Mouse (Mus musculus) kidney, postnatal 10 days (tissue): ENCODE measurements at regions not wholly inside any gene's neighbourhood (a gene's known extent, or its start where the extent isn't known, plus 50 kb on each side); places are given as distances from the start of the nearest gene placed in this dataset.

Experiments
- DNase-seq: peaks from one replicate; pipeline ENCODE4 v3.0.0; 2021; ENCODE audit warnings: mixed read lengths

DNA sequence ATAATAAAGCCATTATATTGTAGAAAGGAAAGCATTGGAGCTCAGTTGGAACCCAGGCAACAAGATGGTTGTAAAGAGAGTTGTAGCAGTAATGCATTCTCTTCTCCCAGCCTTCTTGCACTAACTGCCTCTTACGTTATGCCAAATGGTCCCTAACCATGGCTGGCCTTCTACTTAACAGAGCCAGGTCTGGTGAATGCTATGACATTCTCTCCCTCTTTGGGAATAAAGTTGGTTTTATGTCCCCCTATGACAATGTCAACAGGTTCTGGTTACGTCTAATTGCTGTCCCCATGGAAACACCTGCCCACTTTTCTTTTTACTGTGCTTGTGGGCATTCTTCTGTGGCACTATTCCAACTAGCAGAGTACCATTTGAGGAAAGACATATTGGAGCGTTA is 126.4 kb upstream of the Npvf start:
- DNase-seq: no peak

GRCm38 (mm10) chr6:50781271-50781670 is 127.0 kb upstream of the Npvf start:
- DNase-seq: no peak

- DNase-seq: no peak
Measured at GRCm38 (mm10) chr6:50782221-50782620, 128.0 kb upstream of the Npvf start.

DNA sequence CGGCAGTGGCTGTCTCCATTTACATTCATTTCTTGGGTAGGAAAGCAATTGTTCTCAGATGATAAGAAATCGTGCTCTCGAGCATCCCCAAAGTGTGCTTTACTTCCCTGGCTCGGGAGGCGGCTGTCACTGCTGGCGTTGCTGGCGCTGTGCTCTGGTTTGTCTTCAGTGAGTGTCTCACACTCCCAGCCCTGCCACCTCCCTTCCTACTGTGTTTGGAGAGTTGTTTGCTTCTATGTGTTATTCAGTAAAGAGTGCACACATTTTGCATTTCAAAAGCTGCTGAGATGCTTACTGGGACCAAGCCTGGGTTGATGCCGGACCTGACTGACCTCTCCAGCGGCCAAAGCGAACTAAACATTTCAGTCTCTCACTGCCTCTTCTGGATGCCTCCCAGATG is 129.3 kb upstream of the Npvf start:
- DNase-seq: no peak

- DNase-seq: no peak
Measured at GRCm38 (mm10) chr6:50784381-50784780, 130.1 kb upstream of the Npvf start.

GRCm38 (mm10) chr6:50787666-50788065 is 133.4 kb upstream of the Npvf start:
- no peak for DNase-seq

DNA sequence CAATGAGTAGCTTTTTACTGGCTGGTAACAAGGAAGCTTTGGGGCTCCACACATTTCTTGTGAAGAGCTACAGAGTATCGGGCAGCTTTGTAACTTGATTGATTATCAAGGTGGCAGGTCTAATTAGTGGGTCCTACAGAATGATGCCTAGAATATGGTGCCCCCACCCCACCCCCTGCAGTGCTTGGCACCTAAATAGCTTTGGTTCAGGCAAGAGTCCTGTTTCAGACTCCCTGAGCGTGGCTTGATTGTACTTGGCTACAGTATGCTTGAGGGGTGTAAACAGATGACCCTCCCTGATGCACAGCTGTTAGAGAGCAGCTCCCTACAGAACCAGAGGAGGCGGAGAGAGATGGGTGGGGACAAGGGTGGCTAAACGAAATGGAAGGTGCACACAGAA is 145.7 kb upstream of the Npvf start:
- no peak for DNase-seq

DNA sequence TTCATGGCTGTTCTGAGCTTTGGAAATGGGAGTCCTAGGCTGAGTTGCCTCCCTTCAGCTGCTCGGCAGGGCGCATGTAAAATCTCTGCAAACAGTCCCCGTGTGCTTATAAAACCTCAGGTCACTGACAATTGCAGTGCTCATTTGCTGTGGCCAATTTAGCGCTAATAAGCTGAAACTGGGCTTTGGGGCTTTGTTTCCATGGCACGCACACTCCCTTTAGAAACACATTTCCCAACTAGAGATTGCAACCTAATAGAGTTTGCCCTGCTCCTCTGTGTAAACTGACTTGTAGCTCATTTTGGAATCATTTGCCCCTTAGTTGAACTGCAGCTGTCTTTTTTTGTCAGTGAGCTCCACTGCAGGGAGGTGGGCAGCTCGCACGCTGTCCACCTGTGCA is 148.7 kb upstream of the Npvf start:
- no peak for DNase-seq

DNA sequence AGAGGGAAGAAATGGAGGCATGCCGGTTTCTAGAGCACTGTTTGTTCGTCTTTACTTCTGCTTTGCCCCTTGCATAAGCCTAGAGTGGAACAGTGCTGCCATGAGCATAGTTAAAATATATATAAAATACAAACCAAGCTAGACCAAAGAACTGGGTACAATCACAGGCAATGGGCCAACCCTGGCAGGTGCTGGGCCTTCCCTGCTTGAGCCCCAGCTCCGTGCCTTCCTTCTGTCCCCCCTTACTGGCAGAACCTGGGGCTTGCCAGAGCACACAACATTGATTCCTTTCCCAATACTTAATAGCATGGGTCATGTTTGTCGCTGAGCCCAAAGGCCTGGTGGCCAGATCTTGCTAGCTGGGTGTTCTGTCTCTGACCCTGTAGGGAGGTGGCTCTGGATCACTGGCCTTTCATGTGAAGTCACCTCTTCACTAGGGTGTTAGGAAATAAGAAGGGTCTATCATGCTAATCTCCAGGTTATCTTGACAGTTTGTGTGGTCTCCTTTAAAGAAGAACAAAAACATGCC is 150.3 kb upstream of the Npvf start:
- DNase-seq: no peak

DNA sequence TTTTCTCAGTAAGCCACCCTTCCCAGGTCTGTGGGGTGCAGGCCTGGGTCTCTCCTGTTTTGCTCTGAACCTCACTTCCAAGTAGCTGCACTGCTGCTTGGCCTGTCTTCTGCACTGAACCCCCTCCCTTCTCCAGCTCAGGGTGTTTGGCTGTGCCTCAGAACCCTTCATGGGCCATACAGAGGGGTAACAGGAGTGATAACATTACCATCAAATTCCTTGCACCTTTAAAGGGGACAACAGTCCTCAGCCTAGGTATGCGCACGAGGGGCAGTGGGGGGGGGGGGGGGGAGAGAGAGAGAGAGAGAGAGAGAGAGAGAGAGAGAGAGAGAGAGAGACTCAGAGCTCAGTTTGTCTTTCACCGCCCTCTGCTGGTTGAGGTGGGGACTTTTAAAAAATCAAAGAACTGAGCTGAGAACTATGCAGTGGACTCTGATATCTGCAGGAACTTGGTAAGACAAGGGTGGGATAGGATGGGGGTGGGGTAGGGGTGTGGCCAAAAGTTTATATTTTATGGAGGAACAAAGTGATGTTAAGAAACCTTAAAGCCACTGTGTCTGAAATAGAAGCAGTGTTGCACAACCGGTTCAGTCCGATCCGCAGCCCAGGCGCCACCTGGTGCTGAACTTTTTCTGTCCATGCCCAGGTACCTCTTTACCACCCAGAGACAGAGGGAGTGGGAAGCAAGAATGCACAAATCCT is 152.3 kb upstream of the Npvf start:
- peak; percentile 73 for DNase-seq

DNA sequence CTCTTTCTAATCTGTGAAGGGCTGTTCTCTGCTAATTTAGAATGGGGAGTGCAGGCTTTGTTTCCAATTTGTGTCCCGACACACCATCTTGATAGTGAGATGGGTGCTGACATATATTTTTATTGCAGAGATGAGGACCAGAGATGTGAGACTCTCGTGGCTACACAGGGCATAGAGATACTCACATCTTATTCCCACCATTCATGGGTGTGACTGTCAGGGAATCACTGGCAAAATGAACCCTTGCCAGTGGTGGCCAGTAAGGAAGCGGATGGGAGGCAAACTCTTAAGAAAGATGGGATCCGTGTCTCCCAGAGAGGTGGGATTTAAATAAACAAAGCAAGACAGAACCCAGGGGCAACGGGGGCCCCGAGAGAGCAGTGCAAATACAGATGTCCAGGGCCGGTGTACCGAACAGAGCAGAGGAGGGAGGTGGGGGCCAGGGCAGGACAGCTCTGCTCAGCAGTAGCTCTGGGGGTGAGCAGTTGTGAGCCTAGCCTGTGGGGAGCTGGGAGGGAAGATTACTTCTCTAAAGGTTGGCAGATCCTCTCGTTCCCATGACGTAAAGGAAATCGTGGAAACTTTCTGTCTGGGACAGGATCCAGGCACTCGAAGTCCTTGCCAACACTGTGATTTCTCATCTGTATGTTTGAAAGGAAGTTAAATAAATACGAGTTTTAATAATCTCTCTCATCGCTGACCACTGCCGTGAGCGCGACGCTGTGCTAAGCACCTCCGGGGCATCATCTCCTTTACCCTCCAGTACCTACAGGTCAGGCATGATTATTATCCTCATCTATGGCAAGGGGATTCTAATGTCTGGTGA is 153.2 kb upstream of the Npvf start:
- DNase-seq: peak; percentile 77

- DNase-seq: peak; percentile 91
Measured at GRCm38 (mm10) chr6:50808126-50808525, 153.9 kb upstream of the Npvf start.

- DNase-seq: peak; percentile 65
Measured at GRCm38 (mm10) chr6:50808811-50809668, 154.8 kb upstream of the Npvf start.

DNA sequence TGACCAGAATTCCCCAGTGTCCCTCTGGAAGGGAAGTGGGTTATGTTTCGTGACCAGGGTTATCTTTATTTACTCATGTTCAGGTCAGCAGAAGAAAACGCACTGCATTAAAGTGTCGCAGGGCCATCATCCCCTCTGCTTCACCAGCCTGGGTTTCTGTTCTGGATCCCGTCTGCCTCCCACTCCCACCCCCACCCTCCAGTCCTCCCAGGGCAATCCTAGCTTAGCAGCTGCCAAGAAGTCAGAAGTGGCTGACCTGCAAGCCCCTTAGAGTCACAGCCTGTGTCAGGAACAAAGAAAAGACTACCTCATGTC is 155.4 kb upstream of the Npvf start:
- no peak for DNase-seq

DNA sequence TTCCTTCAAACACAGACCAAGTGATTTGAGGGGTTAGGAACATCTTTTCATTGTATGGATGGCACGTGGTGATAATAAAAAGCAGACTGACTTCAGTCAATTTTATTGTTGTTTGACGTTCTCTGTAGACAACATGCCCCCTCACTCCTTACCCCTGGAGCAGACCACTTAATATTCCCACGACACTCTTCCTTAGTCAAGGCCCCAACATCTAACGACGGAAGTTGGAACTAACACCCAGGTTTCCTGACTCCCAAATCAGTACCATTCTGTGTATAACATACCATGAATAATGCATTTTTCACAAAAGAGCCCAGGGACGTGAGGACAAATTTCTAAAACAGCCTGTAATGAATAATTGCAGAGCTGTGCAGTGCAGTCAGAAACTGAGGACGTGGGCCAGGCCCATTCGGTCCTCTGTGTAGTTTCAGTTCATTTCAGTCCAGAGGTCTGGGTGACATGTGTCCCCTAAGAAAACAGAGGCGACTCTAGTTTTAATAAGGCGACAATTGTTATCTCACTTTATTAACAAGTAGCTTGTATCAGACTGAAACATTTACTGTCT is 160.8 kb upstream of the Npvf start:
- DNase-seq: no peak

GRCm38 (mm10) chr6:50815579-50815978 is 161.3 kb upstream of the Npvf start:
- DNase-seq: no peak

DNA sequence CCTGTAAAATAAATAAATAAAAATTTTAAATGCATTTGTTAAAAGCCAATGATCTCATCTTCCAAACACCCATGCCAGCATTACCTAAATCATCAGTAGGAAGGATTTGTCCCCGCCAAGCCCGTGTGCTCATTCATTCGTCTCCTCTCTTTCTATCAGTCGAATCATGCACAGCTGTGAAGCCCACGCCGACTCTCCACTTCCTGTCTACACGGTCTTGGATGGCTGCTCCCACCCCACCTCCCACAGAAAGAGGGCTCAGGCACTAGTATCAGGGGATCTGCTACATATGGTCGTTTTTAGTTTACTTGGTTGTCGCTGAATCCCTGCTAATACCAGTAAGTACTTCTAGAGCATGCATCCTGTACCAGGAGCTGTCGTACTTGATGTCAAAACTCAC is 163.2 kb upstream of the Npvf start:
- DNase-seq: no peak

- DNase-seq: no peak
Measured at GRCm38 (mm10) chr6:50818433-50818832, 164.2 kb upstream of the Npvf start.

DNA sequence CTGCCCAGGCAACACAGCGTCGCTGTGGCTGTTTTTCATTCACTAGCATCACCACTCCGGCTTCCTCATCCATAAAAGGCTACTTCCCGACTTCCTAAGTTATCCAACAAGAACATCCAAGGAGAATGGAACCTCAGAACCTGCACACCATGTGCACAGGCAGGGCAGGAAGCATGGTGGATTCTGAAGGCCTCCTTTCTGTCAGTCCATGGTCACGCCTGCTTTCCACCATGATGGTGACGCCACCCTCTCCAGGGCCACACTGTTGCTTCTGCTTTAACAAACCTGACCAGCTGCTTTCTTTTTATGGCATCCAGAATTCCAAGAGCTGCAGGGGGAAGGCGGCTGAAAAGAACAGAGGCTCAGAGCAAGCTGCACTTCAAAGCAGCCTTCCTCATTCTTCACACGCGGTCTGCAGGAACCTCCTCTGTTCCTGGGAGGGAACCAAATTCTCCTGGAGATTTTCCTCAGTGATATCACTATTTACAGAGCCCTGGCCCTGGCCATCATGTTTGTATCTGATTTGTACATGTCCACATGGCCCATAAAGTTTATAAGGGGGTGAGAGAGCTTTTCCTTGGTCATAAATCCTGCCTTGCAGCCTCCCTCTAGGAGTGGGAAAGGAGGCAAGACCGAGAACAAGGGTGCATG is 164.8 kb upstream of the Npvf start:
- DNase-seq: peak; percentile 36

- peak; percentile 62 for DNase-seq
Measured at GRCm38 (mm10) chr6:50821401-50822235, 167.4 kb upstream of the Npvf start.
